Mouse (Mus musculus): ENCODE results near the gene Gm17577. TPM values are rescaled to one million over a fixed set of nuclear protein-coding genes. Genes with fewer than 3 reads are reported as not detected.
"Not testable (repeated sequence)": the region's sequence is repeated elsewhere in the genome, so short reads cannot be mapped to it uniquely, and the experiment has no call there.

The Gm17577 gene
- total RNA-seq (2022), result not detected

- DNase-seq (ENCODE audit: low spot score), result not testable (repeated sequence)
Observed at GRCm38 (mm10) chrX:123246807-123247206, at the start of gene Gm17577. TSS of gene Gm17577 (minus strand) at chrX:123246907.

DNA sequence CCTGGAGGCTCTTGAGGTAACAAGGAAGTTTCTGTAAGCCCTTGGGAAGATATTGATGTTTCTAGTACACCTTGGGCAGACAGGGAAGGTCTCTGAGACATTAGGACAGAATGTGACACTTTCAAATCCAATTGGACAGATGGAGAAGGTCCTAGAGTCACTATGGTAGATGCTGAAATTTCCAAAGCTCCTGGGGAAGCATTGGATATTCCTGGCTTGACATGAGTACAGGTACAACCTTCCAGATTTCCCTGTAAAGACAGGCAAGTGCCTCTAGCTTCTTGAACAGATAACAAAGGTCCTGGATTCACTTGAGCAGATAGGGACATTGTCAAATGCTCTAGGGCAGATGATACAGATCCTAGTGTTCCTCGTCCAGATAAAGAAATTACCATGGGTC lies 24.3 kb downstream of the Gm17577 start, which contains the start of gene Srsx:
Gene Srsx, minus strand, starts transcription at position 101 of the 400 bp plus-strand sequence.
- DNase-seq (ENCODE audit: low spot score), result not testable (repeated sequence)

Other genes with a start within 250 kb of the Gm17577 start
- gene Gm17521, start 217.2 kb downstream of the Gm17577 start, total RNA-seq (2022), result not detected
- 1 to 10 TPM; 1.3 to 4.1 (median 2.4) TPM for gene Cldn34c1, start 143.4 kb downstream of the Gm17577 start, total RNA-seq (2022)
- not detected for gene Srsx, start 24.4 kb downstream of the Gm17577 start, total RNA-seq (2022)